Mouse (Mus musculus): ENCODE results near the gene Atp5d.

- TF ChIP-seq CTCF (IDR thresholded peaks at IDR 0.05; ENCODE audit: borderline replicate concordance, insufficient read depth, low read depth, low read length) (no peak), POLR2A (IDR thresholded peaks at IDR 0.05; ENCODE audit: borderline replicate concordance, insufficient read depth, low read length) (no peak)
Observed at GRCm38 (mm10) chr10:80105926-80106325, 32.5 kb upstream of the Atp5d start.

Data from cerebellum, adult 2 months (tissue).